Comparison of ENCODE assay signal across 8 mouse cellular contexts in genomic region chr7:27590566-27591213, GRCm38 (mm10). TPM values are rescaled to one million over a fixed set of nuclear protein-coding genes. Genes with fewer than 3 reads are reported as not detected.
DNase-seq lines count a peak whose midpoint lies in the region; ATAC-seq and TF ChIP-seq lines count a peak whose summit lies in the region.

No protein-coding gene starts in this region.

- H3K9ac ChIP-seq in limb, embryonic 13.5 days = peak overlapping the region; percentile 62
- peak overlapping the region; percentile 55 for H3K9ac ChIP-seq in stomach, embryonic 16.5 days (ENCODE audit: low read length)

- H3K36me3 ChIP-seq in limb, embryonic 13.5 days = peaks cover 11% of the 10 kb centered on the region
- no peaks in the 10 kb centered on the region for H3K36me3 ChIP-seq in stomach, embryonic 16.5 days (ENCODE audit: control insufficient read depth, insufficient read depth, low read length)

- TF ChIP-seq CTCF in cerebellum, adult 2 months (IDR thresholded peaks at IDR 0.05; ENCODE audit: borderline replicate concordance, insufficient read depth, low read depth, low read length) = no peak

- peaks cover 10% of the 10 kb centered on the region for H3K4me1 ChIP-seq in cerebellum, adult 2 months (ENCODE audit: control insufficient read depth, insufficient read depth, low read length)
- H3K4me1 ChIP-seq in limb, embryonic 13.5 days = peaks cover 14% of the 10 kb centered on the region
- peaks cover 15% of the 10 kb centered on the region for H3K4me1 ChIP-seq in stomach, embryonic 16.5 days (ENCODE audit: control insufficient read depth, insufficient read depth, low read length)

- no peak for TF ChIP-seq POLR2A in cerebellum, adult 2 months (IDR thresholded peaks at IDR 0.05; ENCODE audit: borderline replicate concordance, insufficient read depth, low read length)

- H3K27me3 ChIP-seq in cerebellum, adult 2 months (ENCODE audit: control insufficient read depth, insufficient read depth, low read length) = no peaks in the 10 kb centered on the region
- no peaks in the 10 kb centered on the region for H3K27me3 ChIP-seq in limb, embryonic 13.5 days
- no peaks in the 10 kb centered on the region for H3K27me3 ChIP-seq in stomach, embryonic 16.5 days (ENCODE audit: control insufficient read depth, insufficient read depth, low read length)

- no peaks in the 10 kb centered on the region for H3K9me3 ChIP-seq in limb, embryonic 13.5 days
- H3K9me3 ChIP-seq in stomach, embryonic 16.5 days (replicated peaks; ENCODE audit: control insufficient read depth, low read length) = no peaks in the 10 kb centered on the region

- no peak overlapping the region for H3K4me3 ChIP-seq in cerebellum, adult 2 months (replicated peaks; ENCODE audit: insufficient read depth, low read depth, low read length)
- peak overlapping the region; percentile 73 for H3K4me3 ChIP-seq in limb, embryonic 13.5 days
- peak overlapping the region; percentile 86 for H3K4me3 ChIP-seq in stomach, embryonic 16.5 days (replicated peaks; ENCODE audit: low read length)

- peak overlapping the region; percentile 80 for H3K4me2 ChIP-seq in limb, embryonic 13.5 days (replicated peaks)
- H3K4me2 ChIP-seq in stomach, embryonic 16.5 days (ENCODE audit: low read depth, low read length) = peak overlapping the region; percentile 58

- peak; percentile 27 to 45 for DNase-seq in cerebellum, adult 2 months
- DNase-seq in cerebellum, postnatal 4 days (ENCODE audit: low spot score in 2 of 2) = no peak
- peak; percentile 30 for DNase-seq in thymus, postnatal 4 days
- no peak for DNase-seq in thymus, postnatal 0 days (ENCODE audit: low spot score)
- DNase-seq in testis, postnatal 10 days (ENCODE audit: low spot score) = no peak
- DNase-seq in frontal cortex, postnatal 25 days (ENCODE audit: low spot score in 2 of 2) = no peak

- no peak overlapping the region for H3K27ac ChIP-seq in cerebellum, adult 2 months (ENCODE audit: insufficient read depth, low read length)
- H3K27ac ChIP-seq in limb, embryonic 13.5 days = peak overlapping the region; percentile 98; the same call in 1 of the 2 replicates
- peak overlapping the region; percentile 99 for H3K27ac ChIP-seq in stomach, embryonic 16.5 days (ENCODE audit: low read length)

- no peak for ATAC-seq in limb, embryonic 13.5 days (ENCODE audit: low FRiP score, low read depth)
- no peak for ATAC-seq in stomach, embryonic 16.5 days (ENCODE audit: insufficient read depth, low FRiP score)

- 63% methylated on average over 4 of the region's 4 CpGs for WGBS in cerebellum, adult 2 months
- 60% methylated on average over 4 of the region's 4 CpGs for WGBS in limb, embryonic 13.5 days
- WGBS in stomach, embryonic 16.5 days = 54% methylated on average over 4 of the region's 4 CpGs

RNA-seq across cellular contexts. Expression of gene Akt2, which starts 0.7 kb away (rescaled TPM):
- polyA plus RNA-seq in cerebellum, adult 2 months (2012; rRNA removed) = 106 and 119 TPM in 2 replicates
- polyA plus RNA-seq in thymus, postnatal 0 days (2015; fragmentation: Nextera tagmentation; extraction: Ambion mirVana) = 73.2 and 75.3 TPM in 2 replicates
- polyA plus RNA-seq in limb, embryonic 13.5 days (2015; fragmentation: Nextera tagmentation; extraction: Ambion mirVana) = 114 and 117 TPM in 2 replicates
- 79.0 and 84.6 TPM in 2 replicates for polyA plus RNA-seq in stomach, embryonic 16.5 days (2015; fragmentation: Nextera tagmentation; extraction: Ambion mirVana)

RNA-seq across cellular contexts. Expression of gene 2310022A10Rik, which starts 37.7 kb away (rescaled TPM):
- 45.7 and 46.2 TPM in 2 replicates for polyA plus RNA-seq in cerebellum, adult 2 months (2012; rRNA removed)
- polyA plus RNA-seq in thymus, postnatal 0 days (2015; fragmentation: Nextera tagmentation; extraction: Ambion mirVana) = 24.6 and 28.7 TPM in 2 replicates
- polyA plus RNA-seq in limb, embryonic 13.5 days (2015; fragmentation: Nextera tagmentation; extraction: Ambion mirVana) = 34.6 and 37.0 TPM in 2 replicates
- polyA plus RNA-seq in stomach, embryonic 16.5 days (2015; fragmentation: Nextera tagmentation; extraction: Ambion mirVana) = 23.0 and 25.6 TPM in 2 replicates

RNA-seq across cellular contexts. Expression of gene Pld3, which starts 37.7 kb away (rescaled TPM):
- 220 and 242 TPM in 2 replicates for polyA plus RNA-seq in cerebellum, adult 2 months (2012; rRNA removed)
- polyA plus RNA-seq in thymus, postnatal 0 days (2015; fragmentation: Nextera tagmentation; extraction: Ambion mirVana) = 134 and 145 TPM in 2 replicates
- 94.8 and 95.0 TPM in 2 replicates for polyA plus RNA-seq in limb, embryonic 13.5 days (2015; fragmentation: Nextera tagmentation; extraction: Ambion mirVana)
- 93.5 and 107 TPM in 2 replicates for polyA plus RNA-seq in stomach, embryonic 16.5 days (2015; fragmentation: Nextera tagmentation; extraction: Ambion mirVana)

Comparison
In these comparisons a context has a peak if more than half of its experiments do, and no peak if none do; other contexts are left out.
1. DNase-seq: peak in cerebellum, adult 2 months (2 of 2) and thymus, postnatal 4 days (single experiment); none in cerebellum, postnatal 4 days (0 of 2), thymus, postnatal 0 days (single experiment), testis, postnatal 10 days (single experiment) and frontal cortex, postnatal 25 days (0 of 2).